ENCODE assay signal across 8 mouse cellular contexts in genomic region chrX:73824185-73825151, GRCm38 (mm10). TPM values are rescaled to one million over a fixed set of nuclear protein-coding genes. Genes with fewer than 3 reads are reported as not detected.
DNase-seq lines count a peak whose midpoint lies in the region; ATAC-seq and TF ChIP-seq lines count a peak whose summit lies in the region.

Gene Pdzd4 (minus strand): TSS chrX:73824969.

- WGBS in forebrain, embryonic 16.5 days, result 20% methylated on average over 62 of the region's 84 CpGs
- WGBS in lung, postnatal 0 days, result 13% methylated on average over 18 of the region's 84 CpGs

- H3K4me1 ChIP-seq in ES-E14 (ENCODE audit: control insufficient read depth in 2 of 2, insufficient read depth in 2 of 2, low read length in 2 of 2, poor library complexity in 1 of 2), result peaks cover 0 to 2% of the 10 kb centered on the region in 2 experiments; a peak in 1 of 4 replicates
- peaks cover 10% of the 10 kb centered on the region for H3K4me1 ChIP-seq in forebrain, embryonic 16.5 days (replicated peaks; ENCODE audit: control insufficient read depth, insufficient read depth, low read length)
- no peaks in the 10 kb centered on the region for H3K4me1 ChIP-seq in lung, postnatal 0 days (ENCODE audit: insufficient read depth, low read depth, low read length)

- peak within 1 kb of the TSS; percentile 76 for H3K27ac ChIP-seq in ES-E14 (ENCODE audit: insufficient read depth, low read depth, low read length, poor library complexity, severe bottlenecking)
- H3K27ac ChIP-seq in forebrain, embryonic 16.5 days (ENCODE audit: low read length), result peak within 1 kb of the TSS; percentile 91
- H3K27ac ChIP-seq in lung, postnatal 0 days (ENCODE audit: low read length), result no peak within 1 kb of the TSS

- DNase-seq in ES-E14 (ENCODE audit: low read depth, low spot score), result no peak
- DNase-seq in cerebellum, adult 11 months, result peak; percentile 71
- peak; percentile 50 for DNase-seq in heart, postnatal 4 days
- DNase-seq in layer of hippocampus, postnatal 14 days (ENCODE audit: low spot score in 2 of 2), result peak; percentile 48 to 59
- peak; percentile 65 for DNase-seq in lung, postnatal 0 days (ENCODE audit: low spot score)
- peak; percentile 70 for DNase-seq in right cerebral cortex, adult 18-20 months
- DNase-seq in urinary bladder, postnatal 4 days (ENCODE audit: low spot score in 2 of 2), result peak; percentile 45 to 64

- H3K4me3 ChIP-seq in ES-E14 (ENCODE audit: insufficient read depth in 1 of 2, low read depth in 1 of 2, low read length in 2 of 2, poor library complexity in 1 of 2, severe bottlenecking in 1 of 2), result peak within 1 kb of the TSS; percentile 82 to 88
- H3K4me3 ChIP-seq in forebrain, embryonic 16.5 days (replicated peaks; ENCODE audit: low read length), result peak within 1 kb of the TSS; percentile 69
- peak within 1 kb of the TSS; percentile 52 for H3K4me3 ChIP-seq in lung, postnatal 0 days (ENCODE audit: low read depth, low read length)

- no peaks in the 10 kb centered on the region for H3K36me3 ChIP-seq in ES-E14 (ENCODE audit: control insufficient read depth, insufficient read depth, low read length, poor library complexity, severe bottlenecking)
- H3K36me3 ChIP-seq in forebrain, embryonic 16.5 days (ENCODE audit: control insufficient read depth, insufficient read depth), result no peaks in the 10 kb centered on the region
- H3K36me3 ChIP-seq in lung, postnatal 0 days (ENCODE audit: insufficient read depth, low read length), result no peaks in the 10 kb centered on the region

- in situ Hi-C loops in ES-E14 (cut with MboI; ENCODE audit: low sequenced_read_pairs in 2 of 2, unreplicated experiment in 2 of 2), result no loop called here

- peak within 1 kb of the TSS; percentile 67 for H3K4me2 ChIP-seq in forebrain, embryonic 16.5 days (ENCODE audit: low read length)
- H3K4me2 ChIP-seq in lung, postnatal 0 days (replicated peaks; ENCODE audit: low read depth, low read length), result peak within 1 kb of the TSS; percentile 73

- H3K9ac ChIP-seq in ES-E14 (ENCODE audit: insufficient read depth, low read depth, low read length, poor library complexity, severe bottlenecking), result peak within 1 kb of the TSS; percentile 85
- peak within 1 kb of the TSS; percentile 84 for H3K9ac ChIP-seq in forebrain, embryonic 16.5 days (replicated peaks; ENCODE audit: low read depth, low read length)
- 0 out of 2 replicates have a peak within 1 kb of the TSS, but pooled peaks have one; percentile 16 for H3K9ac ChIP-seq in lung, postnatal 0 days (replicated peaks; ENCODE audit: low read depth)

- H3K9me3 ChIP-seq in ES-E14 (ENCODE audit: control insufficient read depth, insufficient read depth, low read depth, low read length), result no peaks in the 10 kb centered on the region
- H3K9me3 ChIP-seq in forebrain, embryonic 16.5 days (ENCODE audit: control insufficient read depth, low read length), result no peaks in the 10 kb centered on the region
- H3K9me3 ChIP-seq in lung, postnatal 0 days (ENCODE audit: low read length), result no peaks in the 10 kb centered on the region

- peak; percentile 89 for ATAC-seq in forebrain, embryonic 16.5 days
- peak; percentile 85 for ATAC-seq in lung, postnatal 0 days

- H3K27me3 ChIP-seq in forebrain, embryonic 16.5 days (replicated peaks; ENCODE audit: control insufficient read depth, insufficient read depth, low read length), result no peaks in the 10 kb centered on the region
- H3K27me3 ChIP-seq in lung, postnatal 0 days (replicated peaks; ENCODE audit: insufficient read depth, low read length), result no peaks in the 10 kb centered on the region

- TF ChIP-seq EP300 in lung, postnatal 0 days (IDR thresholded peaks at IDR 0.05), result no peak

- TF ChIP-seq CTCF in lung, postnatal 0 days (IDR thresholded peaks at IDR 0.05), result no peak

TF ChIP-seq in ES-E14, 5 proteins besides CTCF, POLR2A, EP300 and RAD21:
- TF ChIP-seq MAFK (IDR thresholded peaks at IDR 0.05; ENCODE audit: insufficient read depth, low read depth, low read length), result no peak
- peak; percentile 17; the same call in 1 of the 2 replicates for TF ChIP-seq HCFC1 (IDR thresholded peaks at IDR 0.05; ENCODE audit: borderline replicate concordance, insufficient read depth, low read length)
- no peak for TF ChIP-seq ZNF384 (IDR thresholded peaks at IDR 0.05; ENCODE audit: low read depth, low read length)
- no peak for TF ChIP-seq CHD2 (IDR thresholded peaks at IDR 0.05; ENCODE audit: low read depth, low read length)
- no peak for TF ChIP-seq ZC3H11A (IDR thresholded peaks at IDR 0.05; ENCODE audit: borderline replicate concordance, low read depth, low read length)

RNA-seq across cellular contexts. Expression of gene Pdzd4, which starts in this region (rescaled TPM):
- 55.2 and 97.6 TPM in 2 replicates for total RNA-seq in ES-E14 (2012; rRNA removed)
- 3.5 and 4.2 TPM in 2 replicates for polyA plus RNA-seq in forebrain, embryonic 16.5 days (2015; fragmentation: Nextera tagmentation; extraction: Ambion mirVana)
- total RNA-seq in heart, postnatal 4 days (2021), result 1 to 10 TPM; 3.2 to 3.4 TPM
- 100 to 1,000 TPM in 1 of 2 experiments, 10 to 100 TPM in 1; 94.8 to 104 TPM for total RNA-seq in layer of hippocampus, postnatal 14 days (2021)
- 0.20 and 0.32 TPM in 2 replicates for polyA plus RNA-seq in lung, postnatal 0 days (2015; fragmentation: Nextera tagmentation; extraction: Ambion mirVana)

Comparison
In these comparisons a context has a peak if more than half of its experiments do, and no peak if none do; other contexts are left out.
1. RNA of gene Pdzd4 (total RNA-seq): 94.8 to 104 TPM in layer of hippocampus, postnatal 14 days and 55.2 to 97.6 TPM in ES-E14; 3.2 to 3.4 TPM in heart, postnatal 4 days; every median in the first group is over 10 times any median in the second.
2. Peak in DNase-seq, ATAC-seq, H3K4me3 ChIP-seq, H3K9ac ChIP-seq and H3K4me2 ChIP-seq in lung, postnatal 0 days; RNA of the gene not detected or under 1 TPM.
3. H3K9ac ChIP-seq: peak in every context shown above with its lines; median percentile 85 in ES-E14; 84 in forebrain, embryonic 16.5 days; 16 in lung, postnatal 0 days.
4. Peak in every context shown above with its lines, with median percentiles within 50 percentile points of each other: H3K4me3 ChIP-seq.